Mouse (Mus musculus) erythroblast, embryonic 14.5 days (primary cell): ENCODE results near the gene Hadha.

ENCODE experiments used
- GATA1 ChIP-seq: IDR thresholded peaks from 2 replicates; pipeline ENCODE4 v1.6.1; 2012; ENCODE audit warnings: low read length, inconsistent platforms, mixed read lengths
- TAL1 ChIP-seq: IDR thresholded peaks from 3 replicates; pipeline ENCODE4 v1.6.1; 2012; ENCODE audit warnings: low read length, inconsistent platforms, mixed read lengths

GRCm38 (mm10) chr5:30127921-30128597 is 26.9 kb downstream of the Hadha start:
- TF ChIP-seq GATA1: no peak
- no peak for TF ChIP-seq TAL1
